8 mouse cellular contexts compared by ENCODE assay signal in genomic region chr10:61341557-61341956, GRCm38 (mm10). TPM values are rescaled to one million over a fixed set of nuclear protein-coding genes. Genes with fewer than 3 reads are reported as not detected.
DNase-seq lines count a peak whose midpoint lies in the region; ATAC-seq lines count a peak whose summit lies in the region.

No protein-coding gene starts in this region.

- intact Hi-C loops in heart, postnatal 14 days (cut with DNase I) = loop anchor here (1.0 to 10.0 kb wide), 4 partner anchors 41 to 313 kb away; partner anchors contain the start of gene Pald1

- ATAC-seq in megakaryocyte progenitor cell, adult 5-6 weeks (replicated peaks; ENCODE audit: poor library complexity) = peak; percentile 86

- DNase-seq in CD8-positive naive resting alpha-beta T cell, adult 2 months (ENCODE audit: low read depth in 2 of 2, low spot score in 2 of 2) = peak; percentile 56 to 60
- peak; percentile 33 for DNase-seq in adrenal gland, adult 8-10 months
- DNase-seq in embryo, embryonic 9.5 days (ENCODE audit: extremely low spot score) = peak; percentile 63
- peak; percentile 81 to 87 for DNase-seq in heart, postnatal 14 days
- DNase-seq in layer of hippocampus, postnatal 10 days (ENCODE audit: low spot score in 2 of 2) = peak; percentile 84 to 88
- DNase-seq in right cerebral cortex, postnatal 14 days = peak; percentile 85
- DNase-seq in urinary bladder, postnatal 14 days (ENCODE audit: low spot score) = peak; percentile 80

RNA-seq across cellular contexts. Expression of gene Pald1, which starts 41.8 kb away (rescaled TPM):
- total RNA-seq in adrenal gland, adult 8-10 months (2022) = 10 to 100 TPM; 13.2 to 24.9 (median 19.0) TPM
- total RNA-seq in heart, postnatal 14 days (2021) = 10 to 100 TPM; 32.0 to 36.8 TPM
- 10 to 100 TPM; 20.3 to 20.6 TPM for total RNA-seq in layer of hippocampus, postnatal 10 days (2021)
- total RNA-seq in megakaryocyte progenitor cell, adult 5-6 weeks (2015) = not detected in 2 replicates
- total RNA-seq in megakaryocyte progenitor cell, adult 5-6 weeks (2017) = not detected in 2 replicates

RNA-seq across cellular contexts. Expression of gene Prf1, which starts 43.9 kb away (rescaled TPM):
- under 1 TPM; 0.21 to 0.61 (median 0.31) TPM for total RNA-seq in adrenal gland, adult 8-10 months (2022)
- total RNA-seq in heart, postnatal 14 days (2021) = not detected
- total RNA-seq in layer of hippocampus, postnatal 10 days (2021) = not detected
- total RNA-seq in megakaryocyte progenitor cell, adult 5-6 weeks (2015) = not detected in 2 replicates
- not detected in 2 replicates for total RNA-seq in megakaryocyte progenitor cell, adult 5-6 weeks (2017)

Comparison
In these comparisons a context has a peak if more than half of its experiments do, and no peak if none do; other contexts are left out.
1. Peak in every context shown above with its lines: DNase-seq and ATAC-seq.
2. DNase-seq: peak in every context shown above with its lines; median percentile 86 in layer of hippocampus, postnatal 10 days; 85 in right cerebral cortex, postnatal 14 days; 84 in heart, postnatal 14 days; 80 in urinary bladder, postnatal 14 days; 63 in embryo, embryonic 9.5 days; 58 in CD8-positive naive resting alpha-beta T cell, adult 2 months; 33 in adrenal gland, adult 8-10 months.
3. RNA of gene Pald1, which starts 41.8 kb away (total RNA-seq): 32.0 to 36.8 TPM in heart, postnatal 14 days, 20.3 to 20.6 TPM in layer of hippocampus, postnatal 10 days and 13.2 to 24.9 TPM in adrenal gland, adult 8-10 months; not detected in megakaryocyte progenitor cell, adult 5-6 weeks; every median in the first group is over 10 times any median in the second.